Mouse (Mus musculus): ENCODE measurements at regions not wholly inside any gene's neighbourhood (a gene's known extent, or its start where the extent isn't known, plus 50 kb on each side); places are given as distances from the start of the nearest gene placed in this dataset.
"Not testable (repeated sequence)": the region's sequence is repeated elsewhere in the genome, so short reads cannot be mapped to it uniquely, and the experiment has no call there.

- DNase-seq (ENCODE audit: low spot score in 2 of 2) = peak in 1 of 2 experiments; percentile 7
Observed at GRCm38 (mm10) chr3:9065892-9066291, 544.0 kb downstream of the Zfp704 start.

- DNase-seq (ENCODE audit: low spot score in 2 of 2) = no peak
Observed at GRCm38 (mm10) chr3:9064266-9065031, 545.4 kb downstream of the Zfp704 start.

- DNase-seq (ENCODE audit: low spot score in 2 of 2) = no peak
Observed at GRCm38 (mm10) chr3:9063662-9064061, 546.2 kb downstream of the Zfp704 start.

- DNase-seq (ENCODE audit: low spot score in 2 of 2) = no peak
Observed at GRCm38 (mm10) chr3:9061396-9061795, 548.5 kb downstream of the Zfp704 start.

GRCm38 (mm10) chr3:9057703-9058102 lies 552.2 kb downstream of the Zfp704 start:
- DNase-seq (ENCODE audit: low spot score in 2 of 2) = not testable (repeated sequence)

GRCm38 (mm10) chr3:9056846-9057245 lies 553.0 kb downstream of the Zfp704 start:
- no peak for DNase-seq (ENCODE audit: low spot score in 2 of 2)

- no peak for DNase-seq (ENCODE audit: low spot score in 2 of 2)
Observed at GRCm38 (mm10) chr3:9055780-9056179, 554.1 kb downstream of the Zfp704 start.
